Mouse (Mus musculus) ovary, adult 18-20 months (tissue): Measurements from ENCODE around the gene Unc13a.

Experiments used
- DNase-seq: peaks from one replicate; pipeline ENCODE4 v3.0.0; 2022; ENCODE audit warnings: low spot score, mixed read lengths

Unc13a gene

DNA sequence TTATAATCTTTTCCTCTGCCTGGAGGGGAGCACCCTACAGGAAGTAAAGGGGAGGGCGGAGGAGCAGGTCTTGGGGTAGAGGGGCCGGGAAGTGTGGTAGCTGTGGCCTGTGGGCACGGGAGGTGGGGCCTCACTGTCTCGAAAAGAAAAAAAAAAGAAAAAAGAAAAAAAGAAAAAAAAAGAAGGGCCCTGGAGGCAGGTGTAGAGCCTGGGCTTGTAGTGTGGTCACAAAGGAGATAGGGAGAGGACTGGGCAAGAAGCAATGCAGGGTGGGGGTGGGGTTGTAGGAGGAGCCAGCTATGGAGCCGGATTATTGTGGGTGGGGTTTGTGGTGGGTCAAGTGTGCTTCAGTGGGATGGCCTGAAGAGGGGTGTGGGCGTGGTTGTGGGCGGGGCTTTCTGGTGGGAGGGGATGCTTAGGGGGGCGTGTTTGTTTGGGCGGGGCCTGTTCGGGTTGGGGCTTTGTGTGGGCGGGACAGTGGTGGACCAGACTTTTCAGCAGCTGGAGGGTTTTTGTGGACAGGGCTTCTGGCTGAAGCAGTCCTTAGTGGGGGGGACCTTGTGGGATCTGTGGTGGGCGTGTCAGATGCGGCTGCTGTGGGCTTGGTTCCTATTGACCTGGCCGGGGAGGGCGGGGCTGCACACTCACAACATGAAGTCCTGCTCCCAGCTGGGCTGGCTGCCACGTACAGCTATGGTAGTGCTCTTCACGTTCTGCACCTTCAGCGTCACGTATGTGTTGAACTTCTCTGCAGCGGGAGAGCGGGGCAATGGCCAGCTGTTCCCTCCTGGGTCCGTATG, 6.0 kb downstream of the Unc13a start:
- DNase-seq: peak; percentile 53

DNA sequence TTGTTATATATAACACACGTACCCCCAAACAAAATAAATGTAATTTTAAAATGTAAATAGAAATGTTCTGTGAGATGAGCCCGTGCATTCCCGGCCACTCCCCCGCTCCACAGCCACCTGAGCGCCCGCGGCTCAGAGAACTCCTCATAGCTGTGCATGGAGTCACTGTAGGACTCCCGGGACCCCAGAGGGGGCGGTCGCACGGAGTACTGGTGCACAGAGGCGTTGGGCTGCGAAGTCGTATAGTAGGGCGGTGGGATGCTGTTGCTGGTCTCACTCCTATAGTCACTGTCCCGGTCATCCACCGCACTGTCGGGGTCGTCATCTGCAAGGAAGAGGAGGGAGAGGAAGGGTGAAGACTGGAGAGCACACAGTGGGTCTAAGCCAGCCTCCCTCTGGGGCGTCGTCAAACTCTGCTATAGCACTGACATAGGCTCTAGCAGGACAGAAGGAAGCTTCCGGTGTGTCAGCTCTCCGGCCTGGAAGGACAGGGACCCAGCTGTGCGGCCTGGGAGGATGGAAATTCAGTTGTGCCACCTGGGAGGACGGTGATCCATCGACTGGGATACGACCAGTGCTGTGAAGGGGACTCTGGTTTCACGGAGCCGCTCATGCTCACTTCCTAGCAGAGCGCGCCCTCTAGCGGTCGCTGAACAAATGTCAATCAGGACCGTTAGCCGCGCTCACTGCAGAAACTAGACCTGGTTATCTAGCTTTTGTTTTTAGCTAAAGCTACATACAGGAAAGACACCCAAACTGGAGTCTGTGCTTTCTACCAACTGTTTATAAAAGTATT, 11.0 kb downstream of the Unc13a start:
- DNase-seq: peak; percentile 60

DNA sequence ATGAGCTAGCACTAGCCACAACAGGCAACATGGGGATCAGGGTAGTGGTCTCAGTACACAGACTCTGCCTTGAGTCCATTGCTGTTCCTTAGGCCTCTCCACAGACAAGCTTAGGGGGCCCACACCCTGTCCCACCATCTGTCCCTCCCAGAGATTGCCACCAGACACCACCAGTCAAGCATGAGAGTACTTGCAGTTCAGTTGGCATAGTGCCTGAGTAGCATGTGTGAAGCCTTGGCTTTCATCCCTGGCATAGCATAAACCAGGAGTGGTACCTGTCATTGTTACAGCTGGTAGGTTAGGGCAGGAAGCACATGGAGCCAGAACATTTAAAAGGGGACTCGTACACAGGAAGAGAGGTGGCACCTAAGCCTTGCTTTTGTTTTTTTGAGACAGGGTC, 11.8 kb downstream of the Unc13a start:
- DNase-seq: no peak

DNA sequence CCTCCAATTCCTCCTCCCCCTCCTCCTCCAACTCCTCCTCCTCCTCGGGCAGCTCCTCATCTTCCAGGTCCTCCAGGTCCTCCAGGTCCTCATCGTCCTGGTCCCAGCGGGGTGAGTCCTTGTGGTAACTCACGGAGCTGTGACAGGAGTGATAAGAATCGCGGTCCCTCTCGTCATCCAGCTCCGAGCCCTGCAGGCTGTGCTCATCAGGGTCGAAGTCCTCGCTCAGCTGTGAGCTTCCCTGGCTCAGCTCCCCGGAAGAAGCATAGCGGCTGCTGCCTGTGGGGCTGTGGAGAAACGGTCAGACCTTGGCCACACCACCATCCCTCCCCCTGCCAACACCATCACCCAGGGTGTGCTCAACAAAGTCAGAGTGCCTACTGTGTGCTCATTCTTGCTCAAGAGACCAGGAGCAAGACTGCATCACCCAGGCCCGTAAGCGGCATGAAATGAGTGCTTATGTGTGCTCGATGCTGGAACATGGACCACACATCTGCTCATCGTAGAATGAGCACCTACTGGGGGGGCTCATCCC, 13.0 kb downstream of the Unc13a start:
- no peak for DNase-seq

DNA sequence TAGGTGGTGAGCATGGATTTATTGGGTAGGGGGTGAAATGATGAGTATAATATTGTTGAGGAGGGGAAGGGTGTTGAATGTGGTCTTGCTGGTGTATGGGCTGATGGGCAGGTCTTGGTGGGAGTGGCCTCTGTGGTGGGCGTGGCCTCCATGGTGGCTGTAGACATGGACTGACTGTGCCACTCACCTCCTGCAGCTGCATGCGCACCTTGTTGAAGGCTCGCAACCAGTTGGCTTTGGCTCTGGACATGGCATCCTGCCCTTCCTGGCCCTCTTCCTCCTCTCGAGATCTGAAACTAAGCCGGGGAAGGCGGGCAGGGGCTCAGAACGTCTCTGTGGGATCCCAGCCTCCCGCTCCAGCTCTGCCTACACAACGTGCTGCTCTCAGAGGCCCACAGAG, 13.7 kb downstream of the Unc13a start:
- DNase-seq: no peak

DNA sequence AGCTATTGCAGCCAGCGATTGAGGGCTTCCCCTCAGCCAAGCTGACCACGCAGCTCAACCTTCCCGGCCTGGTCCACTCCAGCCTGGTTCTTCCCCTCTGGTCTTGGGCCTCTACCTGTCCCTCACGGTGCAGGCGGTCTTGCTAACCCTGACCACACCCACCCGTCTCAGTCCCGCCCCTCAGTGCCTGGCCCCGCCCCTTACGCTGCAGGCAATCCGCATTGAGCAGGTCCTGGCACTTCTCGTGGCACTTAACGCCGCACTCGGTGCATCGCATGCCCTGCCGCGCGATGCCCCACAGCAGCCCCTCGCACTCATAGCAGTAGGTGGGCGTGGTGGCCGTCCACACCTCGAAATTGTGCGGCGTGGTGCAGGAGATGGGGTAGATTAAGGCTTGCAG, 17.0 kb downstream of the Unc13a start:
- DNase-seq: no peak

DNA sequence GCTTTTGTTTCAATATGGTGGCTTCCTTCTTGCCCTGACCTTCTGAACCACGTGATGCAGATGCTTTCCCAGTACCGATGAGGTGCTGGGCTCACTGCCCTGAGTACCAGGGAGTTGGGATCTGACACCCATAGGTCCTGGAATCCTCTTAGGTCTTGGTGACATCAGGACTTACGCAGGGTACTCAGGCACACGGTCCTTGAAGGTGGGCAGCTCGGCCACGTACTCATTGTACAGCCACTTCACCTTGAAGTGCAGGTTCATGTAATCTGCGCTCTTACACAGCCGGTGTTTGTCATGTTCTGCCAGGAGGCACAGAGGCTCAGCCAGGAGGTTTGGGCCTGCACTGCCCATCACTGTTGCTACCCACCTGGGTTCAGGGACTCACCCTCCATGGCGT, 26.0 kb downstream of the Unc13a start:
- no peak for DNase-seq

DNA sequence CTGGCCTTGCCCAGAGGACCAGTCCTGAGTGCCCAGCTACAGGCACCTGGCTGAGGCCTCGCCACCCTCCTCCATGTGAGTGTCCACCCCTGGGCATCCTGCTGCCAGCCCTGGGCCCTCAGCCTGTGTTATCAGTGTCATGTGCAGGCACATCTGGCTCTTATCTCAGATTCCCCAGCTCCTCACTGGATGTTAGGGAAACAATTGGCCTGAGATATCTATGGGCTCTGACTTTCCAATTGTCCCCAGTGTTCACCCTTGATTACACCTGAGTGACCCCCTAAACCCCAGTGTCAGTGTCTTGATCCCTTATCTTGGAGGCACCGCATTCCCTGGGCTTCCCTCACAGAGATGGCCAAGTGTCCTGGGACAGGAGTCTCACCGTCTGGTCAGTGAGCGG, 32.2 kb downstream of the Unc13a start:
- DNase-seq: no peak

DNA sequence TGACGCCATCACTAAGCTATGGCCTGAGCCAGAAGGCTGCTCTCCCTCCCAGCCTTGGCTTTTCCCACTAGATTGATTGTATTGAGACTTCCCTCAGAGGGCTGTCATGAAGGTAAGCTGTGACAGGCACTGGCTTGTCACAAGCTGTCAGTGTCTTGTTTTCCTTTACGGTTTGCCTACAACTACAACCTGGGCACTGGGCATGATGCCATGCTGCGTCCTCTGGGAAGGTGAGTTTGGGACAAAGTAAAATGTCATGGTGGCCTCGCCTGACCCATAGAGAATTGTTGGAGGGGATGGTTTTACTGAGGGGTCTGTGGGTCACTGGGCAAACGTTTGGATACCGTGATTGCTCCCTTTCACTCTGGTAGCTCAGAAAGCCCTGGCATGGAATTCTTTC, 33.2 kb downstream of the Unc13a start:
- DNase-seq: no peak

DNA sequence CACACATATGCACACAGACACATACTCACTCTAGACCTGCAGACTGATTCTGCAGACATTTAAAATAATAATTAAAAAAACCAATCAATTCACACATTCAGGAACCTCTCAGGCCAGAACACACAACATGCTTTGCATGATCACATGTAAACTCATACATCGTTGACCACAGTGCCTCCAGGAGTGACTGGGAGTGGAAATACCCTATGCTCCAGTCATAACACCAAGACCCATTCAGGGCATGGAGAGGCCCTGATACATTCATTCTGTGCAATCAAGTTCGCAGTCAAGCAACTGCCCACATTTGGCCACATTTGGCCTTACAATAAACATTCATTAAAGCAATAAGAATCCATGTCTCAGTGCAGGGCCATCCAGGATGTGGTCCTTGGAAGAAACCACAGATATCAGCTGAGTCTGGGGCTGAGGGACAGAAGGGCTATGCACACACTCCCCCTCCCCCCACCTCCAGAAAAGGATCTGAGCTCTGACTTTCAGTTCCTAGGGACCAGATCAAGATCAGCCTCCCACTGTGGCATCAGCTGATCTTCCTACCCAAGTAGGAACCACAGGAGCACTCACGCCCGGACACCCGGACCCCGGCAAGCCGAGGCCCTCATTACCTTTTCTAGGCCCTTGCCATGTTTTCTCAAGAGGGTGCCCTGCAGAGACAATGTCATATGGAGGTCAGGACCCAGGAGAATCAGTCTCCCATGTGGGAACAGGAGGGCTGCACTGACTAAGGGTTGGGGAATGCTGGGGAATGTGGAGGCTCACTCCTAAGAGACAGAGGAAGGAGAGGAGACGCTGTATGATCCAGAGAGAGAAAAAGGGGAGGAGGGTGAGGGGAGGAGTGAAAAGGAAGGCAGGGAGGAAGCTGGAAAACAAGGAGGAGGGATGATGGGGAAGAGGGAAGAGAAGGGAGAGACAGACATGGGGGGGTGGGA, 34.1 kb downstream of the Unc13a start:
- DNase-seq: no peak

DNA sequence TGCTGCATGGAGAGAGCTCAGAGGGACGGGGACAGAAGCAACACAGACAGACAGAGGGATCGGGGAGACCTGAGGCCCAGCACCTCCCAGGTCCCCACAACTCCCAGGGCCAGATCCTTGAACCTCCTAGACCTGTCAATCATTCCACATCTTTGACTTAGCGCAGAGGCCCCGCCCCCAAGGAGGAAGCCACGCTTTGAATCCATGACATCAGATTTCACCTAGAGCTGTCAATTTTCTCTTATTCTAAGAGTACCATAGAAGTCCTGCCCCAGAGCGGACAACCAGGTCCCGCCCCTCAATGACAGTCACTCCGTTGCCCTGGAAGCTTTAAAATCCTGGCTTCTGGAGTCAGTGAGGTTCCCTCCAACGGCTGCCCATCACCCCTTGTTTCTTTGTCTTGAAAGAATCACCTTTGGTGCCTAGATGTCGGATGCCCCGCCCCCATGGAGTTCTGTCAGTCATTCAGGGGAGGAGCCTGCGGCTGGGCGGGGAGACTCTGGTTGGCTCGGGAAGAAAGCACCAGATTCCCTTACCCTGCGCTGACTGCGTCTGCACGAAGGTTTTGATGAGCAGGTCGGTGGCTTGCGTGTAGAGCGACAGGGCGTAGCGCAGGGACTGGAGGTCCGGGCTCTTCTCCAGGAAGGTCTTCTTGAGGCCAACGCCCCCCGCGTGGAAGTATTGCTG, 37.4 kb downstream of the Unc13a start:
- no peak for DNase-seq

DNA sequence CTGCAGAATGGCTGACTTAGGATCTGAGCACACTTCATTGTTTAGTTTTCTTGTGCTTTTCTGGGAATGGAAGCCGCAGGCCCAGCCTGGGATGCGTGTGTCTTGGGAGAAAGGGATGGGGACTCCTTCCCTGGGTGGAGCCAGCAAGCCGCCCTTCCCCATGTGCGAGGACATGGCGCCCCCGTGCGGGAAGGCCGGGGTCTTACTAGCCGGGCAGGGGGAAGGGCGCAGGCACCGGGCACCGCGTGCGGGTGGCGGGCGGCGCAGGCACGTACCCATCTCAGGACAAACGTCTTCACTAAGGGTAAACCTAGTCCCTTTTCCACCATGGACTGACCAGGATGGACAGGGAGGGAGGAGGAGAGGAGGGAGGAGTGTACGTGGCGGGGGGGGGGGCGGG, 38.4 kb downstream of the Unc13a start:
- DNase-seq: no peak

DNA sequence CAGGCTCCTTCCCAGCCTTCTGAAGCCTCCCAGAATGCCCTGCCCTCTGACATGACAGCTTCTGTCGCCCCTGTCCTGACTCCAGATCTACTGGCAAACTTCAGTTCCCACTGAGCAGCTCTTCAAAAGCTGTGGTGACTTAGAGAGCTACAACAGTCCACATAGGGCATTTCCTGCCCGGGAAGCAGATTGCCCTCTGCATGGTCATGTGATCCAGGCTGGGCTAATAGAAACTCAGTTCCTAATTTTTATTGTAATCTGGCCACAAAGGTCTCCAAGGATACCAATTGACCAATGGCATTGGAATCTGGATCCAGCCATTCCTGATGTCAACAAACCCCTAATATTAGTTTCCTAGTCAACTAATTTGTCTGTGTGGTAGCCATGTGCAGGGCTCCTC, 39.7 kb downstream of the Unc13a start:
- DNase-seq: no peak

DNA sequence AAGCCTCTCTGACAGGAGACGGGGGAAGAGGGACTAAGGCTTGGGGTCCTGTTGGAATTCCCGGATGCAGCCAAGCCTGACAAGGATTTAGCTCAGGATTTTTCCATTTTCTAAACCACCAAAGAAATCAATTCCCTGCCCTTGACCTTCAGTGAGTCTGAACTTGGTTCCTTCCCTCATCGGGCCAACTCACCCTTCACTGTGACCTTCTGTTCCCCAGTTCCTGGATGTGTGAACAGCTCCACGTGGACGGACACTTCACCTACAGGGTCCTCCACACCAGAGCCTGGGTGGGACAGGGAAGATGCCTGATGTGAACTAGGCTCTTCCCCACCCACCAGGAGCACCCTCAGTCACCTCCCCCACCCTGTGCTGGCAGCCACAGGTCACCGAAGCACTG, 40.8 kb downstream of the Unc13a start:
- DNase-seq: no peak

DNA sequence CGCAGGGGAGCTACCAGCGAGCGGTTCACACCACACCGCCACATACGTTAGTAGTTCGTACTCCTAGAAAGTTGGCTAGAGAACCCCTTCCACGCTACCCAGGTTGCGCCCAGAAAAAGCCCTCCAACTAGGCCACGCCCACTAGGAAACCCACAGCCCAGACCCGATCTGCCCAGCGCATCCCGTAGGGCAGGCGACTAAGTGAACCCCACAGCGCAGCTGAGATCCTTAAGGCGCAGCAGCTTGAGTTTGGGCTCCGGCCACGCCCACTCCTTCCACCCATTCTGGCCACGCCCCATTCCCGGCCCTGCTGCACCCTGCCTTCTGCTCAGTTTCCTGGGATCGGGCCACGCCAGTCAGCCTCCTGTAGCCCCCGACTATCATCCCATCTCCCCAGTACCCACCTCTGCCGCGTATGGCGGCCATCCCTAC, 41.8 kb downstream of the Unc13a start:
- peak; percentile 43 for DNase-seq

DNA sequence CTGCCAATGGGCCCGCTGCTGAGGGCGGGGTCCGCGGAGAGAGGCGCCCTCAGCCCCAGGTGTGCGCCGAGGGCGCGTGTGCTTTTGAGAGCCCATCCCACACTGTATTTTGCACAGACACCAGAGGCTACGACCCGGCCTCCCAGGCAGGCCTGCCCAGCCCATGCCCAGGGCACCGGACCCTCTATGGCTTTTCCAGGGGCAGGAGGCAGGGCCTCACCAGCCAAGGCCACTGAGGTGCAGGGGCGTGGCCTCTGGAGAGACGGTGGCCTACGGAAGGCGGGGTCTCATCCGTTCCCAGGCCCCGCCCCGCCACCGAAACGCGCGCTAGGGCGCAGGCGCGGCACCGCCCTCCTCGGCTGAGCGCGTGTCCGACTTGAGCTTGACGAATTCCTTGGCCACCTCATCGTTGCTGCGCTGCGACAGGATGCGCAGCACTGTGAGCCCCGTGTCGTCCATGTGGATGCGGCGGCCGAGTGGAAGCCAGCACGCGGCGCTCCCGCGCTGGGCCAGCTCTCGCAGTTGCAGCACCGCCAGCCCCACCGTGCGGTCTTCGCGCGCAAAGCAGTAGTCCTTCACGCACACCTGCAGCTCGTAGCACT, 42.4 kb downstream of the Unc13a start:
- peak; percentile 88 for DNase-seq

DNA sequence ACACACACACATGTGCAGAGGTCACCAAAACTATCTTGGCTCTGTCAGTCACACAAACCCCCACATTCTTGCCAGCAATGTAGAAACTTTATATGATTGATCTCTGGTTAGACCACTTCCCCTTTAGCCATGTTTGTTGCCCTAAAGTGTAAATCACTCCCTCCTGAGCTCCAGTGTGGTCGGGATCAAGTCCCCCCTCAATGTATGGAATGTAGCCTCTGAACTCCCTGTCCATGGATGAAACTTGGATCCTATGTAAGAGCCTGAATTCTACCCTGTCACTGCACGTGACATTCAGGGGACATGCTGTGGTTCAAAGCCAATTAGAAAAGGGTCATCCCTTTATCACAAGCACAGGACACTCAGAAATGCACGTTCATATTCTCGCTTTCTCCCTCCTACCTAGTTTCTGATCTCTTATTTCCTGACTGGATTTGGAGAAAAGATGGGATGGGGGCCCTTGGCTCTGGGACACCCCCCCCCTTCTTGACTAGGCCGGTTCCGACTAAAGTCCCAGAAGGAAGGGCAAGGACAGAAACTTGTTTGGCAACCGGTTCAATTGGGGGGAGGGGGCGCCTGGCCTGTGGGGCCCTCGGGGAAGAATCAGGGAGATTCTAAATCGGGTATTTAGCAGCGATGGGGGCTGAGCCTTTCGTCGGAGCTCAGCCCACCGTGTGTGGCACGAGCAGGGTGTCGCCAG, 43.0 kb downstream of the Unc13a start:
- DNase-seq: no peak

DNA sequence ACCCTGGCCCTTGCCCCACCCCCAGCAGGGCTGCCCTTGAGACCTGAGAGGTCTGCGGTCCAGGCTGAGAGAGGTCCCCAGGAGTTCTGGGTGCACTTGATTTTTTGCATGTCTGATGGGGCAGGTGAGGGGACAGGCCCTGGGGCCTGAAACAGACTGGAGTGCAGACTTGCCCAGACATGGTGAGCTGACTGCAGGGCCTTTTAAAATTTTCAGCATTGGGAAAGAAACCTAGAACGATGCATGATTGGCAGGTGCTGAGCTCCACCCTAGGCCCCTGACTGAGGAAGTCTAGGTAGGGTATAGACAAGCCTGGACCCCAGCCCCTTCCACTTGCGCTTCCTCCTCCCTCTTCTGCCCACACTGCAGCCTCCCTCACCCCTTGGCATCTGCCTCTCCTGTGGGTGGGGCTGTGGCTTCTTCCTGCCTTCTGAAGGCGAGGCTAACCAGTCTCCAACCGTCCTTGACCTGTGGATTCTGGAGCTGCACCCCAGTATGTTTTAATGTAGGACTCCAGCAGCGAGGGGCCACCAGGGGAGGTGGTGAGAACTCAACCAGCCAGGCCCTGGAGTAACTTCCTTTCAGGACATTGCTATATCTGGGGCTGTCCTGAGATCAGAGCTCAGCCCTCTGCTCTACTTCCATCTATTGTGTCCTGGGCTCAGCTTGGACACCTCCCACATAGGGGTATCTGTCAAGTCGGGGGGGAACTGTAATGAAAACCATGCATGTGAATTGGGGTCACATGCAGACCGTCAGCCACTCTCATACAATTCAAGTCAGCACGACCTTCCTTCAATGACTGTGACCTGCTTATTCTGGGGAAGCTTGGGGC, 44.1 kb downstream of the Unc13a start:
- DNase-seq: no peak

DNA sequence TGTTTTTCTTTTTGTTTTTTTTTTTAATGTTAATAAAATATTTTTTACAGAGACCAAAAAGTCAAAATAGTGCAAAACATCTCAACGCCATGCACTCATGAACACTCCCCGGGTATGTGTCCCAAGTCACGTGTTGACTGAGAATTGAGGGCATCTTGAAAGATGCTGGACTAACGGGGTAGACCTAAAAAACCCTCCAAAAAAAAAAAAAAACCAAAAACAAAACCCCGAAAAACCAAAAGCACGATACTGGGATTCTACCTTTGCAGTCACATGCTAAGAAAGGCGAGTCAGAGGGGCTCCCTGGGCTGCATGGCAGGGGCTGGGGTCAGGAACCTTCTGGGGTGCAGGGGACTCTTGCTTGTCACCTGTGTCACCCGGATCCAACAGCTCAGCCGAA, 44.8 kb downstream of the Unc13a start:
- no peak for DNase-seq

DNA sequence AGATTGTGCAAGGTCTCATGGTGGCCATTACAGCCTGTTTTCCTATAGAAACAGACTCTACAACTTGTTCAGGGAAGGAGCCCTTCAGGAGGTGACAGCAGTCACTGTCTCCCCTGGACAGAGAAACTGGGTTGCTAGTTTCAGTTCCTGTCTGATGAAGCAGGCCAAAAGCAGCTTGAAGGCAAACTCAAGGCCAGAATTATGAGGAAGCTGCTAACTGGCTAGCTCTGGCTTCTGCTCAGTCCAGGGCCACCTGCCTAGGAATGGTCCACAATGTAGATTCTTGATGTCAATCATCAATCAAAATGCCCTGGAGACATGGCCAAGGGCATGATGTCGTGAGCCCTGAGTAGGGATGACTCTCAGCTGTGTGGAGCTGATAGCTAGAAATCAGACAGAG, 46.5 kb downstream of the Unc13a start:
- DNase-seq: no peak
